Mouse (Mus musculus) hindbrain, embryonic 14.5 days (tissue): ENCODE results near the gene Lst1. TPM values are rescaled to one million over a fixed set of nuclear protein-coding genes. Genes with fewer than 3 reads are reported as not detected.
A peak's percentile ranks its signal among the peaks of the same experiment; 100 is the strongest.

Source experiments
- ATAC-seq: fragments of 200-750 bp; cut with Nextera tagmentation; 2 replicates; pipeline ENCODE4 v1.8.0; 2017; ENCODE audit warnings: moderate number of reproducible peaks, mild to moderate bottlenecking, moderate TSS enrichment, moderate library complexity; ENCODE audit not compliant: low FRiP score
- DNase-seq: peaks from one replicate; pipeline ENCODE4 v3.0.0-alpha.2; 2015; ENCODE audit warnings: low spot score
- H3K27ac ChIP-seq: fragments of 300-500 bp; sonication (generic); 2 replicates; pipeline ENCODE4 v1.5.1; 2014; ENCODE audit warnings: mild to moderate bottlenecking, moderate library complexity
- H3K27me3 ChIP-seq: fragments of 300-500 bp; sonication (generic); 2 replicates; pipeline ENCODE4 v1.6.1; 2014; ENCODE audit warnings: mild to moderate bottlenecking, low read length, mixed read lengths; ENCODE audit not compliant: control insufficient read depth, insufficient read depth
- H3K36me3 ChIP-seq: fragments of 300-500 bp; sonication (generic); replicated peaks from 2 replicates; pipeline ENCODE4 v1.6.1; 2014; ENCODE audit not compliant: control insufficient read depth, insufficient read depth
- H3K4me1 ChIP-seq: fragments of 300-500 bp; sonication (generic); replicated peaks from 2 replicates; pipeline ENCODE4 v1.6.1; 2014; ENCODE audit warnings: antibody characterized with exemption, low read length, mixed read lengths; ENCODE audit not compliant: control insufficient read depth, insufficient read depth
- H3K4me2 ChIP-seq: fragments of 300-500 bp; sonication (generic); replicated peaks from 2 replicates; pipeline ENCODE4 v1.6.1; 2014; ENCODE audit warnings: mild to moderate bottlenecking, moderate library complexity
- H3K4me3 ChIP-seq: fragments of 300-500 bp; sonication (generic); replicated peaks from 2 replicates; pipeline ENCODE4 v1.5.1; 2014; ENCODE audit warnings: mild to moderate bottlenecking, low read length
- H3K9ac ChIP-seq: fragments of 300-500 bp; sonication (generic); 2 replicates; pipeline ENCODE4 v1.6.1; 2014
- H3K9me3 ChIP-seq: fragments of 300-500 bp; sonication (generic); 2 replicates; pipeline ENCODE4 v1.6.1; 2016; ENCODE audit warnings: low read length; ENCODE audit not compliant: control insufficient read depth
- WGBS: fragments of 180-500 bp; shearing (Covaris S2); extraction: QIAGEN DNeasy Blood & Tissue Kit; methylation state at CpG from one replicate; pipeline ENCODE4 v1.1.7; 2014; 5-methylcytosine and 5-hydroxymethylcytosine counted together
- microRNA-seq: library from miRNA; unstranded; fragments of <30 nt; microRNA quantifications from one replicate; pipeline ENCODE4, GENCODE M21; 2016
- polyA plus RNA-seq: library from polyadenylated mRNA; unstranded; fragments of >200 nt; fragmentation: Nextera tagmentation; extraction: Ambion mirVana; gene quantifications from 2 replicates; pipeline ENCODE4 v1.2.1, GENCODE M21; 2014

Gene Lst1
- polyA plus RNA-seq, 1 experiment from 2014 or later, result 13.3 TPM

DNA sequence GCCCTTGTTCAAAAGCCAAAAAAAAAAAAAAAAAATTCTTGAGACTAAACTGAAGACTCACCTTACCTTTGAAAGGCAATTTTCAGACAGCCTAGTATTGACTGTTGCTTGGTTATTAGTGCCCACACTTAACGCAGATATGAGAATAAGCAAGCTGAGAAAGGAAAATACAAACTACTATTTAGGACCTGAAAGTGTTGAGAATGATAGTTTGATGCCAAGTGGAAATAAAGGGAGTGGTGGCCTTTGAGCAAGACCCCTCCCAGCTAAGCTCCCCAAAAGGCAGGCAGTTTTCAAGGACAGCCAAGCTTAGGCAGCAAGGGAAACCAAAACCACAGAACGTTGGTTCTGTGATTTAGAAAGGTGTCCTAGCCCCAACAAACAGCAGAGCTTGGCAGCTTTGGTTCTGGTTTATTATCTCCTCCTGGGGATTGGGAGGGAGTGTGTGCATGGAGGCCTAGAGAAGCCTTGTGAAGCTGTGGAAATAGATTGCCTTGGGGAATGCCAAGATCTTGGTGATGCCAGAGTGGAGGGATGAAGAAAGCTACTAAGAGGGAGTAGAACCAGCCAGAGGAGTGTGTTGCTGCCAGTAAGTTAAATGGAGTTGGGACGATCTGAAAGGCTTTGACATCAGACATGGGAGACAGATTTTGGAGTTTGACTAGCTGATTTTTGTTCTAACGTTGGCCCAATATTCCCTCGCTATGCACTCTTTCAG lies 40.2 kb downstream of the Lst1 start:
- 73% methylated on average over 5 of the region's 5 CpGs for WGBS
- no peaks in the 10 kb centered on the region for H3K9me3 ChIP-seq
- no peak overlapping the region for H3K27ac ChIP-seq
- DNase-seq (no peak), ATAC-seq (no peak)
- H3K27me3 ChIP-seq, result no peaks in the 10 kb centered on the region
- no peak overlapping the region for H3K4me3 ChIP-seq
- no peaks in the 10 kb centered on the region for H3K4me1 ChIP-seq
- H3K9ac ChIP-seq, result no peak overlapping the region
- H3K36me3 ChIP-seq, result peaks cover 99% of the 10 kb centered on the region
- H3K4me2 ChIP-seq, result no peak overlapping the region

DNA sequence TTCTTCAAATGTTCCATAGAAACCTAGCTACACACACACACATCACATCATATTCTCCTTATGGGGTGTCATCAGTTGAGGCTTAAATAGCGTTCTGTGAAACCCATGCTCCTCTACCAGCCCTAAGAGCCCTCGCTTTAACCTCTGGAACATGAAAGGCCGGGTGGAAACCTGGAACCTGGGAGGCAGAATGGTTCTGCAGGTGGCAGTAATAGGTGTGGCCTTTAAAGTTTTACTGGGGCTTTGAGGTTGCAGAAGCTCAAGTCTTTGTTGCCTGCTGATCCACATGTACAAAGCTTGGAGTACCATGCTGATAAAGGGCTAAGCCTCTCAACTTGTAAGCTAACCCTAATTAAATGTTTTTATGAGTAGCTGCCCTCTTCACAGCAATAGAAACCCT lies 40.9 kb downstream of the Lst1 start:
- 65% methylated on average over 3 of the region's 3 CpGs for WGBS
- Histone ChIP-seq H3K4me1 (no peaks in the 10 kb centered on the region), H3K36me3 (peaks cover 99% of the 10 kb centered on the region), H3K27ac (no peak overlapping the region), H3K27me3 (no peaks in the 10 kb centered on the region), H3K9me3 (no peaks in the 10 kb centered on the region), H3K4me2 (no peak overlapping the region), H3K4me3 (no peak overlapping the region), H3K9ac (no peak overlapping the region)
- ATAC-seq, result no peak
- no peak for DNase-seq

DNA sequence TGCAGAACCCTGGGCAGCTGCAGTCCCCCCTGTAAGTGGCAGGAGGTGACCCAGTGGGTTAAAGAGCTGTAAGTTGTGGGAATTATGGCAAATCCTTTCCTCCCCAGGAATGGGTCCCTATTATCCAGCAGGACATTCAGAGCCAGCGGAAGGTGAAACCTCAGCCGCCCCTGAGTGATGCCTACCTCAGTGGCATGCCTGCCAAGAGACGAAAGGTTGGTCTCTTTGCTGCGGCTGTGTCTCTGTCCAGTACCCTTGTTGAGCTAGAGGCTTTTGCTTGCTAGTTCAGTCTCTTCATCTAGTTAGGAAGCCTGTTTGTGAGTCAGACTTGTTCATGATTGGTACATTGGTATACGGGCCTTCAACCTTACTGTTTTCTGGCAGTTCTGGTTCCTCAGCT lies 42.1 kb downstream of the Lst1 start:
- Histone ChIP-seq H3K9me3 (no peaks in the 10 kb centered on the region), H3K9ac (no peak overlapping the region), H3K4me3 (no peak overlapping the region), H3K27me3 (no peaks in the 10 kb centered on the region), H3K27ac (no peak overlapping the region), H3K4me1 (no peaks in the 10 kb centered on the region), H3K4me2 (no peak overlapping the region), H3K36me3 (peaks cover 99% of the 10 kb centered on the region)
- WGBS, result 88% methylated on average over 5 of the region's 5 CpGs
- ATAC-seq (no peak), DNase-seq (no peak)

DNA sequence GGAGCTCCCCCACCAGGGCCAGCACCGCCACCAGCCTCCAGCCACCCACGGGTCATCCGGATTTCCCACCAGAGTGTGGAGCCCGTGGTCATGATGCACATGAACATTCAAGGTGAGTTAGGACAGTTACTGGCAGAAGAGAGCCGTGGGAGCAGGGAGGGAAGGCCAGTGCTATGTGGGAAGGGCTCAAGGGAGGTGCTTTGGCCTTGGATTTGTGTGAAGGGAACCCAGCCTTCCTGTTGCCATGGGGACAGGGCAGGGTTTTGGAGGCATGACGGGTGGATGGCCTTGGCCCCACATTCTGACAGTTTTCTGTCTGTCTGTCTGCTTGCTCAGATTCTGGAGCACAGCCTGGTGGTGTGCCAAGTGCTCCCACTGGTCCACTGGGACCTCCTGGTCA lies 46.3 kb downstream of the Lst1 start:
- WGBS, result 86% methylated on average over 6 of the region's 6 CpGs
- H3K4me2 ChIP-seq, result no peak overlapping the region
- DNase-seq (no peak), ATAC-seq (no peak)
- H3K9me3 ChIP-seq, result no peaks in the 10 kb centered on the region
- no peak overlapping the region for H3K27ac ChIP-seq
- no peaks in the 10 kb centered on the region for H3K27me3 ChIP-seq
- no peak overlapping the region for H3K4me3 ChIP-seq
- peaks cover 88% of the 10 kb centered on the region for H3K36me3 ChIP-seq
- H3K9ac ChIP-seq, result no peak overlapping the region
- H3K4me1 ChIP-seq, result peaks cover 12% of the 10 kb centered on the region

DNA sequence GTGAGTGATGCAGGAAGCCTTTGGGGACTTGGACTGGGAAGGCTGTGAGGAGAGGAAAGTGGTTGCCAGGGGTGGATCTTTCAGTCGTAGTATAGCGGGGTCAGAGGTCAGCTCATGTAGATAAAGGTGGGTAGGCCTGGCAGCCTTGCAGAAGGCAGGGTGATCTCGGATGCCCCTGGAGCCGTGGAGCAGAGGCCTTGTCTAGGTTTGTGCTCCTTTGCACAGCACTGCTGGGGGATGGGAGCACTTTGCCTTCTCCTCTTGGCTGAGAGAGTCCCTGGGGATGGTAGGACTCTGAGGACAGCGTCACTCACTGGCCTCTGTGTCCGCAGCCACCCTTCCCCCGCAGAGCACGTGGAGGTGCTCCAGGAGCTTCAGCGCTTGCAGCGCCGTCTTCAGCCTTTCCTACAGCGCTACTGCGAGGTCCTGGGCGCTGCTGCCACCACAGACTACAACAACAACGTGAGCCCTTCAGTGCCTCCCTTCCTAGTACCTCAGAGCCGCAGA lies 47.7 kb downstream of the Lst1 start:
- 77% methylated on average over 16 of the region's 16 CpGs for WGBS
- DNase-seq, result no peak

DNA sequence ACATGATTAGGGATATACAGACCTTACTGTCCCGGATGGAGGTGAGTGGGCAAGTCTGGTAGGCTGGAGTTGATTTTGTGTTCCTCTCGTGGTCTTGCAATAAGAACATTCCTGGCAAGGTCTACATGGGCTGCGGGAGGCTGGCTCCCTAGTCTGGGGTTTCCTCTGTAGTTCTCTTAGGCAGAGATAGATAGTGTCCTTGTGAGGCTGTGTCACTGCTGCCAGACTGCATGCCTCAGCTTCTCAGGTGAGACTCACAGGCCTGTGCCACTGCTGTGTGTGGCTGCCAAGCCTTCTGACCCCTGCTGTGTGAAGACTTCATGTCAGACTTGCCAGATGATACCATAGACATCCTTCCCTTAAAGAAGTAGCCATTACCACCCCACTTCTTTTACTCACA lies 49.0 kb downstream of the Lst1 start:
- no peak overlapping the region for H3K9ac ChIP-seq

More for the DNA sequence above, 47.7 kb downstream of the Lst1 start:
- peaks cover 20% of the 10 kb centered on the region for H3K4me1 ChIP-seq
- no peaks in the 10 kb centered on the region for H3K27me3 ChIP-seq
- H3K4me3 ChIP-seq, result no peak overlapping the region
- H3K9me3 ChIP-seq, result no peaks in the 10 kb centered on the region
- H3K9ac ChIP-seq, result no peak overlapping the region
- H3K36me3 ChIP-seq, result peaks cover 74% of the 10 kb centered on the region
- no peak overlapping the region for H3K27ac ChIP-seq
- no peak overlapping the region for H3K4me2 ChIP-seq
- no peak for ATAC-seq

DNA sequence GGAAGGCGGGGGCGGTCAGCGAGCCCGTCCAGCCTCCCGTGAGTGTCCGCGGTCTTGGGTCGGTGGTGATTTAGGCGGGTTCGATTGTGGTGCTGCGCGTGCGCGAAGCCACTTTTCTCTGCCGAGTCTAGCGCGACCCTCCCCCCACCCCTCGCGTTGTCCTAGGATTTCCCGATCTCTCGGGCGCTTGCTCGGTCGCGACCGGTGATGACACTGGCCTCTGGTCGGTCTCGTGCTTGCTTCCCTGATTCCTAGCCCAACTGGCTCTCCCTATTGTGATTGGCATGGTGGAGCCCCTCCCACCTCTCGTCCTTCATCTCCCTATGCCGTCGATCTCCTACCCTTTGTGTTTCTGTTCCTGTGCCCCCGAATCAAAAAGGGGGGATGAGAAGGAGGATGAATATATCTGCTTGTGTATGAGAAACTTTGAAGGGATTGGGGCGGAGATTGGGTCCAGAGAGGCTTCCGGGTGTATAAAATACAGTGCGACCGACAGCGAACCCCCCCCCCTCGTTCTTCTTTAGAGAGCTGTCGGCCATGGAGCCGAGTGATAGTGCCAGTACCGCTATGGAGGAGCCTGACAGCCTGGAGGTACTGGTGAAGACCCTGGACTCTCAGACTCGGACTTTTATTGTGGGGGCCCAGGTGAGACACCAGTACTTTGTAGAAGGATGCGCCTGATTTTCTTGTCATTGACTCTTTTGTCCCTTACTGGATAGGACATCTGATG lies 52.5 kb downstream of the Lst1 start:
- H3K4me2 ChIP-seq, result peak overlapping the region; percentile 90
- H3K4me1 ChIP-seq, result peaks cover 20% of the 10 kb centered on the region
- DNase-seq, result no peak
- no peaks in the 10 kb centered on the region for H3K27me3 ChIP-seq
- H3K36me3 ChIP-seq, result peaks cover 28% of the 10 kb centered on the region
- peak; percentile 67 for ATAC-seq
- peak overlapping the region; percentile 90 for H3K9ac ChIP-seq
- peak overlapping the region; percentile 93 for H3K27ac ChIP-seq
- peak overlapping the region; percentile 78 for H3K4me3 ChIP-seq
- WGBS, result under 1% methylated on average over 43 of the region's 43 CpGs
- H3K9me3 ChIP-seq, result no peaks in the 10 kb centered on the region

More for the DNA sequence above, 49.0 kb downstream of the Lst1 start:
- H3K27me3 ChIP-seq, result no peaks in the 10 kb centered on the region
- peaks cover 61% of the 10 kb centered on the region for H3K36me3 ChIP-seq
- H3K4me1 ChIP-seq, result peaks cover 20% of the 10 kb centered on the region
- no peaks in the 10 kb centered on the region for H3K9me3 ChIP-seq
- WGBS, result 96% methylated on average over 3 of the region's 3 CpGs
- DNase-seq, result no peak
- no peak overlapping the region for H3K27ac ChIP-seq
- no peak for ATAC-seq
- H3K4me2 ChIP-seq, result no peak overlapping the region
- H3K4me3 ChIP-seq, result no peak overlapping the region

Small RNAs within 50 kb of the gene (microRNA-seq; reads per million reads assigned to microRNA genes)
- gene Mir6973a, result not detected
- not detected for gene Mir6974

Other genes with a start within 250 kb of the Lst1 start
- 0.34 and 0.56 TPM in 2 replicates for gene Hspa1b, start 229.2 kb downstream of the Lst1 start, polyA plus RNA-seq
- gene Gm20481, start 218.5 kb downstream of the Lst1 start, polyA plus RNA-seq, result not detected in 2 replicates
- 7.5 and 11.6 TPM in 2 replicates for gene Hspa1a, start 216.3 kb downstream of the Lst1 start, polyA plus RNA-seq
- 1.9 TPM in 2 replicates for gene Hspa1l, start 215.7 kb downstream of the Lst1 start, polyA plus RNA-seq
- gene Lsm2, start 206.6 kb downstream of the Lst1 start, polyA plus RNA-seq, result 92.9 and 97.8 TPM in 2 replicates
- gene Vars, start 187.5 kb downstream of the Lst1 start, polyA plus RNA-seq, result 51.0 and 51.6 TPM in 2 replicates
- gene Vwa7, start 171.9 kb downstream of the Lst1 start, polyA plus RNA-seq, result 0.13 and 0.16 TPM in 2 replicates
- 1.4 and 1.7 TPM in 2 replicates for gene Sapcd1, start 160.4 kb downstream of the Lst1 start, polyA plus RNA-seq
- 1.5 and 2.4 TPM in 2 replicates for gene Msh5, start 141.7 kb downstream of the Lst1 start, polyA plus RNA-seq
- gene Clic1, start 138.5 kb downstream of the Lst1 start, polyA plus RNA-seq, result 23.8 and 24.7 TPM in 2 replicates
- 295 and 328 TPM in 2 replicates for gene Ddah2, start 129.4 kb downstream of the Lst1 start, polyA plus RNA-seq
- not detected in 2 replicates for gene Ly6g6c, start 123.1 kb downstream of the Lst1 start, polyA plus RNA-seq
- 0.21 and 0.42 TPM in 2 replicates for gene Mpig6b, start 122.3 kb downstream of the Lst1 start, polyA plus RNA-seq
- not detected in 2 replicates for gene Ly6g6e, start 111.5 kb downstream of the Lst1 start, polyA plus RNA-seq
- 0.82 and 0.94 TPM in 2 replicates for gene Ly6g6d, start 110.4 kb downstream of the Lst1 start, polyA plus RNA-seq
- gene Ly6g6f, start 102.8 kb downstream of the Lst1 start, polyA plus RNA-seq, result 0.23 TPM in 1 of 2 replicates, not detected in the other
- 86.8 and 89.1 TPM in 2 replicates for gene Abhd16a, start 99.2 kb downstream of the Lst1 start, polyA plus RNA-seq
- not detected in 2 replicates for gene Ly6g5c, start 80.2 kb downstream of the Lst1 start, polyA plus RNA-seq
- 0.44 and 1.0 TPM in 2 replicates for gene Ly6g5b, start 73.0 kb downstream of the Lst1 start, polyA plus RNA-seq
- gene Gpank1, start 67.0 kb downstream of the Lst1 start, polyA plus RNA-seq, result 21.9 and 22.0 TPM in 2 replicates
- 321 and 339 TPM in 2 replicates for gene Csnk2b, start 66.4 kb downstream of the Lst1 start, polyA plus RNA-seq
- gene D17H6S53E, start 62.1 kb downstream of the Lst1 start, polyA plus RNA-seq, result 6.0 and 6.2 TPM in 2 replicates
- gene Apom, start 56.4 kb downstream of the Lst1 start, polyA plus RNA-seq, result 0.39 TPM in 1 of 2 replicates, not detected in the other
- gene Bag6, start 53.3 kb downstream of the Lst1 start, polyA plus RNA-seq, result 90.2 and 98.2 TPM in 2 replicates
- gene Prrc2a, start 23.5 kb downstream of the Lst1 start, polyA plus RNA-seq, result 152 and 168 TPM in 2 replicates
- gene Aif1, start 12.4 kb downstream of the Lst1 start, polyA plus RNA-seq, result 7.8 and 8.7 TPM in 2 replicates
- gene Ltb, start 6.0 kb upstream of the Lst1 start, polyA plus RNA-seq, result 0.29 and 0.39 TPM in 2 replicates
- not detected in 2 replicates for gene Tnf, start 13.6 kb upstream of the Lst1 start, polyA plus RNA-seq
- 0.23 and 0.55 TPM in 2 replicates for gene Lta, start 16.9 kb upstream of the Lst1 start, polyA plus RNA-seq
- gene Gm16181, start 32.4 kb upstream of the Lst1 start, polyA plus RNA-seq, result not detected in 2 replicates
- 122 and 138 TPM in 2 replicates for gene Atp6v1g2, start 45.2 kb upstream of the Lst1 start, polyA plus RNA-seq
- 3.5 and 3.8 TPM in 2 replicates for gene Nfkbil1, start 47.4 kb upstream of the Lst1 start, polyA plus RNA-seq
- 341 and 346 TPM in 2 replicates for gene Ddx39b, start 53.3 kb upstream of the Lst1 start, polyA plus RNA-seq
- 95.5 and 98.1 TPM in 2 replicates for gene H2-D1, start 74.3 kb upstream of the Lst1 start, polyA plus RNA-seq
- 0.25 and 0.27 TPM in 2 replicates for gene H2-Q1, start 132.0 kb upstream of the Lst1 start, polyA plus RNA-seq
- 3.0 and 3.1 TPM in 2 replicates for gene H2-Q2, start 153.8 kb upstream of the Lst1 start, polyA plus RNA-seq
- 0.59 and 0.74 TPM in 2 replicates for gene H2-Q4, start 191.2 kb upstream of the Lst1 start, polyA plus RNA-seq
- 0.44 and 0.71 TPM in 2 replicates for gene H2-Q6, start 236.4 kb upstream of the Lst1 start, polyA plus RNA-seq